Mouse (Mus musculus) megakaryocyte, embryonic 14.5 days (primary cell): ENCODE data around the gene Fbln7.

ENCODE experiments used
- FLI1 ChIP-seq: IDR thresholded peaks from 2 replicates; pipeline ENCODE4 v1.6.1; 2012; ENCODE audit warnings: low read length, inconsistent platforms, mixed read lengths
- GATA1 ChIP-seq: IDR thresholded peaks from 3 replicates; pipeline ENCODE4 v1.6.1; 2012; ENCODE audit warnings: mixed read lengths, low read length, inconsistent platforms, borderline replicate concordance

DNA sequence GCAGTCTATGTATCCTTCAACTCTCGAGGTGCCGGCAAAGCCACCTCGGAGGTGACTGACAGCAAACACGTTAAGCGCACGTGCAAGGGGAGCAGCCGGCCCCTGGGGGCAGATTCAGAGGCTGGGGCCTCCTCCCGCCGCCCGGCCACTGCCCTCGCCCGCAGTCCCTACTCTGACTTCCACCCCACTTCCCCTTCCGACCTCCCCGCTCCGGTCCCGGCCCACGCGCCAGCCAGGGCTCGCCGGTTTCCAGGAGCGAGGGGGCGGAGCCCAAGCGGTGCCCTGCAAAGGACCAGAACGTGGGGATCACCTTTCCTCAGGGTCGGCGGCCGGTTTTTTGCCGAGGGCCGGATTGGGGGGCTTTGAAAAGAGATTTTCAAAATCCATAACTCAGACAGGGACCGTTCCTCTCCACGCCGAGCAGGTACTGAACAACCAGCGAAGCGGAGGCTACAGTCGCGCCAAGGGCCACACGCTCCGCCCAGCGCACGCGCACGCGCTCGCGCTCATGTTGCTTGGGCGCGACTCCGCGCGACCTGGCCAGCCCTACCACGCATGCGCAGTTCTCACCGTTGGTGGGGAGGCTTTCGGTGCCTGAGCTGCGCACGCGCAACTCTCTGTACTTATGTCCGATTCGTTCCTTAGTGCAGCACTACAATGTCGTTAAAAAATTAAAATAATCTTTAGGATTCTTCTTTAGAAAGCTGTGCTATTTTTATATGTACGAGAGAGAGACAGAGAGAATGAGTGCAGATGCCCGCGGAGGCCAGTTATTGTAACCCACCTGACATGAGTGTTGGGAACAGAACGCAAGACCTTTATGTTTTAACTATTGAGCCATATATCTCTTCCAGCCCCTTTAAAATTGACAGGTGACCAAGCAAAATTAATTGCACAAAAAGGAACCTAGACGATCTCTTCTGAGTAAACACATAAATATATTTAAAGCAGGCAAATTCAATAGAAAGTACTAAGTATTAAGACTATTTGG lies 81.1 kb downstream of the Fbln7 start, which contains the start of gene Zc3h8:
- TF ChIP-seq GATA1 (no peak), FLI1 (no peak)
